Mouse (Mus musculus) common myeloid progenitor, adult 5-6 weeks (primary cell): ENCODE measurements around the gene Vps13c. TPM values are rescaled to one million over a fixed set of nuclear protein-coding genes. Genes with fewer than 3 reads are reported as not detected.

Experiments
- ATAC-seq: replicated peaks from 2 replicates; pipeline ENCODE4 v1.8.0; 2016; ENCODE audit warnings: low read depth, mild to moderate bottlenecking, moderate TSS enrichment, inconsistent platforms; ENCODE audit not compliant: poor library complexity, severe bottlenecking
- total RNA-seq: library from RNA; stranded (forward); fragments of 200-1000, 187-1606 nt; gene quantifications from 2 replicates; pipeline ENCODE4 v1.2.3, GENCODE M21; 2017

The Vps13c gene
- total RNA-seq, 1 experiment from 2014 or later: 42.2 TPM

- ATAC-seq: peak; percentile 54; the same call in 1 of the 2 replicates
Measured at GRCm38 (mm10) chr9:67973451-67973850, 133.3 kb downstream of the Vps13c start.

- ATAC-seq: no peak
Measured at GRCm38 (mm10) chr9:67975491-67975890, 135.3 kb downstream of the Vps13c start.

- no peak for ATAC-seq
Measured at GRCm38 (mm10) chr9:68006566-68006965, 166.4 kb downstream of the Vps13c start.

GRCm38 (mm10) chr9:68014991-68015396 lies 174.8 kb downstream of the Vps13c start:
- peak; percentile 88 for ATAC-seq

- no peak for ATAC-seq
Measured at GRCm38 (mm10) chr9:68016255-68016954, 176.2 kb downstream of the Vps13c start.

- ATAC-seq: no peak
Measured at GRCm38 (mm10) chr9:68020776-68021365, 180.7 kb downstream of the Vps13c start.

- ATAC-seq: no peak
Measured at GRCm38 (mm10) chr9:68022311-68023043, 182.3 kb downstream of the Vps13c start.

- ATAC-seq: no peak
Measured at GRCm38 (mm10) chr9:68028631-68029030, 188.4 kb downstream of the Vps13c start.

GRCm38 (mm10) chr9:68033771-68034170 lies 193.6 kb downstream of the Vps13c start:
- no peak for ATAC-seq

Other genes with a start within 250 kb of the Vps13c start
- gene C2cd4b, start 81.0 kb upstream of the Vps13c start, total RNA-seq: not detected in 2 replicates
- not detected in 2 replicates for gene C2cd4a, start 8.1 kb upstream of the Vps13c start, total RNA-seq